7 mouse cellular contexts compared by ENCODE assay signal in genomic region chr16:17798321-17799180, GRCm38 (mm10). TPM values are rescaled to one million over a fixed set of nuclear protein-coding genes. Genes with fewer than 3 reads are reported as not detected.
DNase-seq lines count a peak whose midpoint lies in the region; ATAC-seq lines count a peak whose summit lies in the region.

No protein-coding gene starts in this region.

- H3K9me3 ChIP-seq in forebrain, embryonic 14.5 days (replicated peaks; ENCODE audit: control insufficient read depth, low read length) = no peaks in the 10 kb centered on the region
- no peaks in the 10 kb centered on the region for H3K9me3 ChIP-seq in limb, embryonic 11.5 days (ENCODE audit: control insufficient read depth, low read length)
- no peaks in the 10 kb centered on the region for H3K9me3 ChIP-seq in midbrain, embryonic 13.5 days

- DNase-seq in embryo, embryonic 10.5 days (ENCODE audit: low spot score) = peak; percentile 73
- DNase-seq in forebrain, embryonic 14.5 days (ENCODE audit: low spot score) = no peak
- peak; percentile 75 for DNase-seq in heart, postnatal 4 days
- DNase-seq in limb, embryonic 11.5 days (ENCODE audit: low spot score) = peak; percentile 84
- no peak for DNase-seq in frontal cortex, postnatal 14 days (ENCODE audit: low spot score in 2 of 2)
- no peak for DNase-seq in cerebellum, adult 11-12 months

- H3K9ac ChIP-seq in forebrain, embryonic 14.5 days (ENCODE audit: low read length) = peak overlapping the region; percentile 35
- H3K9ac ChIP-seq in limb, embryonic 11.5 days (ENCODE audit: low read length) = peak overlapping the region; percentile 94
- peak overlapping the region; percentile 59; the same call in 1 of the 2 replicates for H3K9ac ChIP-seq in midbrain, embryonic 13.5 days (replicated peaks)

- no peak overlapping the region for H3K27ac ChIP-seq in forebrain, embryonic 14.5 days (ENCODE audit: low read depth, low read length)
- peak overlapping the region; percentile 92 for H3K27ac ChIP-seq in limb, embryonic 11.5 days (replicated peaks; ENCODE audit: low read depth, low read length)
- no peak overlapping the region for H3K27ac ChIP-seq in midbrain, embryonic 13.5 days

- peaks cover 22% of the 10 kb centered on the region for H3K4me1 ChIP-seq in forebrain, embryonic 14.5 days (ENCODE audit: control insufficient read depth, insufficient read depth, low read length)
- H3K4me1 ChIP-seq in limb, embryonic 11.5 days (ENCODE audit: control insufficient read depth, insufficient read depth, low read length) = peaks cover 39% of the 10 kb centered on the region
- peaks cover 37% of the 10 kb centered on the region for H3K4me1 ChIP-seq in midbrain, embryonic 13.5 days (replicated peaks)

- peak overlapping the region; percentile 77 for H3K4me2 ChIP-seq in forebrain, embryonic 14.5 days (ENCODE audit: low read length)
- H3K4me2 ChIP-seq in limb, embryonic 11.5 days (ENCODE audit: low read depth, severe bottlenecking) = peak overlapping the region; percentile 82
- peak overlapping the region; percentile 77 for H3K4me2 ChIP-seq in midbrain, embryonic 13.5 days (replicated peaks)

- 2% methylated on average over 33 of the region's 45 CpGs for WGBS in forebrain, embryonic 14.5 days
- 2% methylated on average over 35 of the region's 45 CpGs for WGBS in limb, embryonic 11.5 days
- under 1% methylated on average over 36 of the region's 45 CpGs for whole genome bisulfite sequencing in midbrain, embryonic 13.5 days

- ATAC-seq in forebrain, embryonic 14.5 days = peak; percentile 43; the same call in 1 of the 2 replicates
- ATAC-seq in limb, embryonic 11.5 days (ENCODE audit: insufficient number of reproducible peaks, low FRiP score, low TSS enrichment, low read depth) = peak; percentile 52
- no peak for ATAC-seq in midbrain, embryonic 13.5 days

- H3K4me3 ChIP-seq in forebrain, embryonic 14.5 days (ENCODE audit: low read depth, low read length) = peak overlapping the region; percentile 45
- H3K4me3 ChIP-seq in limb, embryonic 11.5 days (ENCODE audit: low read depth, low read length) = peak overlapping the region; percentile 81
- H3K4me3 ChIP-seq in midbrain, embryonic 13.5 days (replicated peaks) = peak overlapping the region; percentile 46

- H3K27me3 ChIP-seq in forebrain, embryonic 14.5 days (replicated peaks; ENCODE audit: control insufficient read depth, insufficient read depth, low read length) = peaks cover 84% of the 10 kb centered on the region
- H3K27me3 ChIP-seq in limb, embryonic 11.5 days (ENCODE audit: control insufficient read depth, insufficient read depth, low read length) = peaks cover 21% of the 10 kb centered on the region
- peaks cover 94% of the 10 kb centered on the region for H3K27me3 ChIP-seq in midbrain, embryonic 13.5 days

- H3K36me3 ChIP-seq in forebrain, embryonic 14.5 days (ENCODE audit: control insufficient read depth, insufficient read depth, low read length) = no peaks in the 10 kb centered on the region
- peaks cover 2% of the 10 kb centered on the region for H3K36me3 ChIP-seq in limb, embryonic 11.5 days (ENCODE audit: control insufficient read depth, insufficient read depth, low read length)
- H3K36me3 ChIP-seq in midbrain, embryonic 13.5 days = peaks cover 2% of the 10 kb centered on the region

RNA-seq across cellular contexts. Expression of gene Scarf2, which starts 1.5 kb away (rescaled TPM):
- 0.89 and 1.1 TPM in 2 replicates for polyA plus RNA-seq in forebrain, embryonic 14.5 days (2014; fragmentation: Nextera tagmentation; extraction: Ambion mirVana)
- 10 to 100 TPM; 16.6 to 17.7 TPM for total RNA-seq in heart, postnatal 4 days (2021)
- 23.4 and 26.4 TPM in 2 replicates for polyA plus RNA-seq in limb, embryonic 11.5 days (2014; fragmentation: Nextera tagmentation; extraction: Ambion mirVana)
- 0.85 and 1.6 TPM in 2 replicates for polyA plus RNA-seq in midbrain, embryonic 13.5 days (2015; fragmentation: Nextera tagmentation; extraction: Ambion mirVana)

RNA-seq across cellular contexts. Expression of gene B830017H08Rik, which starts 34.4 kb away (rescaled TPM):
- polyA plus RNA-seq in forebrain, embryonic 14.5 days (2014; fragmentation: Nextera tagmentation; extraction: Ambion mirVana) = 1.0 and 1.5 TPM in 2 replicates
- not detected for total RNA-seq in heart, postnatal 4 days (2021)
- polyA plus RNA-seq in limb, embryonic 11.5 days (2014; fragmentation: Nextera tagmentation; extraction: Ambion mirVana) = 0.73 and 0.77 TPM in 2 replicates
- 0.54 and 0.70 TPM in 2 replicates for polyA plus RNA-seq in midbrain, embryonic 13.5 days (2015; fragmentation: Nextera tagmentation; extraction: Ambion mirVana)

RNA-seq across cellular contexts. Expression of gene Klhl22, which starts 39.1 kb away (rescaled TPM):
- polyA plus RNA-seq in forebrain, embryonic 14.5 days (2014; fragmentation: Nextera tagmentation; extraction: Ambion mirVana) = 68.2 and 71.9 TPM in 2 replicates
- total RNA-seq in heart, postnatal 4 days (2021) = 10 to 100 TPM; 24.6 to 25.1 TPM
- polyA plus RNA-seq in limb, embryonic 11.5 days (2014; fragmentation: Nextera tagmentation; extraction: Ambion mirVana) = 68.2 and 68.7 TPM in 2 replicates
- polyA plus RNA-seq in midbrain, embryonic 13.5 days (2015; fragmentation: Nextera tagmentation; extraction: Ambion mirVana) = 64.9 and 68.9 TPM in 2 replicates

RNA-seq across cellular contexts. Expression of gene Car15, which starts 39.6 kb away (rescaled TPM):
- 4.0 and 5.0 TPM in 2 replicates for polyA plus RNA-seq in forebrain, embryonic 14.5 days (2014; fragmentation: Nextera tagmentation; extraction: Ambion mirVana)
- 1 to 10 TPM; 1.4 to 1.6 TPM for total RNA-seq in heart, postnatal 4 days (2021)
- polyA plus RNA-seq in limb, embryonic 11.5 days (2014; fragmentation: Nextera tagmentation; extraction: Ambion mirVana) = 3.0 and 3.2 TPM in 2 replicates
- 5.3 and 5.5 TPM in 2 replicates for polyA plus RNA-seq in midbrain, embryonic 13.5 days (2015; fragmentation: Nextera tagmentation; extraction: Ambion mirVana)

Comparison
In these comparisons a context has a peak if more than half of its experiments do, and no peak if none do; other contexts are left out.
1. DNase-seq: peak in embryo, embryonic 10.5 days (single experiment), heart, postnatal 4 days (single experiment) and limb, embryonic 11.5 days (single experiment); none in forebrain, embryonic 14.5 days (single experiment), frontal cortex, postnatal 14 days (0 of 2) and cerebellum, adult 11-12 months (single experiment).
2. H3K9ac ChIP-seq: peak in every context shown above with its lines; median percentile 94 in limb, embryonic 11.5 days; 59 in midbrain, embryonic 13.5 days; 35 in forebrain, embryonic 14.5 days.
3. Peak in every context shown above with its lines, with median percentiles within 50 percentile points of each other: H3K4me2 ChIP-seq and H3K4me3 ChIP-seq.